Mouse (Mus musculus): ENCODE results near the gene Sntg2.

Gene Sntg2

DNA sequence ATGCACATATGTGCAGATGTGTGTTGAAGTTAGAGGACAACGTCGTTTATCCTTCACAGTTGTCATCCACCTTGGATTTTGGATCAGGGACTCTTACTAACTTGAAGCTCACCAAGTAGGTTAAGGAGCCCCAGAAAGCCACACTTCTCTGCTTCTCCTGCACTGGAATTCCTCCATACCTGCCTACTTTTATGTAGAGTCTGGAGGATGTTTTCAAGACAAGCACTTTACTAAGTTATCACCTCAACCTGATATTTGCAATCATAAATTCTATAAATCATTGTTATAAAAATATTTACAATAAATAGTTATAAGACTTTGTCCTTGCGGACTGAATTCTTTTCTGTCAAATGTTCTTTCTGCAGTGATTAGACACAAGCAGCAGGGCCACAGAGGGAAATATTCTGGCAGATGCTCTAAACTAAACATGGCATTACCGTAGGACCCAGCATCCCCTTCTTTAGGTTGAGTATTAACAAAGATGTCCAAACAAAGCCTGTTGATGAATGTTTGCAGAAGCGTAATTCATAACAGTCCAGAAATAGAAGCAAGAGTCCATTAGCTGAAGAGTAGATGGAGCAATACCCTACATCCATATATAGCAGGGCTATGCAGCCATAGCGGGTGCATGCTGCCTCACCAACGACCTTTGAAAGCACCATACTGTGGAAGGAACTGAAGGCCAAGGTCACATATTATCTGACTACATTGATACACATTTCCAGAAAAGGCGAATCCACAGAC, 100.8 kb downstream of the Sntg2 start:
- DNase-seq = no peak

GRCm38 (mm10) chr12:30264206-30264605, 109.0 kb downstream of the Sntg2 start:
- DNase-seq = no peak

DNA sequence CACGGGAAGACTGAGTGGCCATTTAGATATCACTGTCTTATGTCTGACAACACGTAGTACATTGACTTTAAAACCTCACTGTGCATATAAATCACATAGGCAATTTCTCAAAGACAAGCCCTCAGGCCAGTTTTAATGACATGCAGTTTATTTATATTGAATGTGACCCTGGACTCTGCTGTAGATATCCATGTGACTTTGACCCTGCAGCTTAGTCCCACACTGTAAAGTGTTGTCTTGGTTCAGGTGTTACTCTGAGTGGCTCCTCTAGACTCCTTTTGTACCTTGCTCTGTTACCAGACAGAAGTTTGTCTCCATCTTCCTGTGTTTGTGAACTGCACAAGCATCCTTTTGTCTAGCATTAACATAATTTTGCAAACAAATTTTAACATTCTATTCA, 112.0 kb downstream of the Sntg2 start:
- no peak for DNase-seq

DNA sequence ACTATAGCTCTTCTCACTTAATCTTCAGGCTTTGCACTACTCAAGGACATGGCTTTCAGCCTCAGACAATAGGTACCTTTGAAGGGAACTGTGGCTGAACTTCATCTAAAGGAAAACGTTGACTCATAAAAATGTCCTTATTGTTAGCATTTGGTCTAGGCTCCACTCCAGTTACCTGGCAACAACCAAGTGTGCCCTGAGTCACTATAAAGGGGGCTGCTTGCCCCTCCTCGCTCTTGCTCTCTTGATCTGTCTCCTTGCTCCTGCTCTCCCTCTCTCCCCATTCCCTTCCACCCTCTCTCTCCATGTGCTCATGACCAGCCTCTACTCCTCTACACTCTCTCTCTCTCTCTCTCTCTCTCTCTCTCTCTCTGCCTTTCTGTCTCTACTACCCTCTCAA, 114.5 kb downstream of the Sntg2 start:
- no peak for DNase-seq

DNA sequence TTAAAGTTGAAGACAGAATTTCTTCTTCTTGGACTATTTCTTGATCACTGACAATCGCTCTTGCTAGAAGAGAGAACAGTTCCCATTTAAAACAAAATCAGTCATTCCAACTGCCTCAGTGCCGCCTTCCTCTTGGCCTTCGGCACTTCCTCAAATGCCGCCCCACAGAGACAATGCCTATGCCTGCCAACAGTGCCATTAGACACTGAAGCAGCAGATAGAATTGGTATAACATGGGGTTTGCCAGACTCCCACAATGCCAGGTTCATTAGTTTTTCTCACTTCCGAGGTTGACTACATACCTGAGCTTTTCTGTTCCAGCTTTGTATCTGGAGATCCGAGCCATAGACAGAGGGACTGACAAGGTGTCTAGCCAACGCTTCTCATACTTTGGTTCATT, 115.5 kb downstream of the Sntg2 start:
- DNase-seq = no peak

- no peak for DNase-seq
Measured at GRCm38 (mm10) chr12:30256207-30256606, 117.0 kb downstream of the Sntg2 start.

DNA sequence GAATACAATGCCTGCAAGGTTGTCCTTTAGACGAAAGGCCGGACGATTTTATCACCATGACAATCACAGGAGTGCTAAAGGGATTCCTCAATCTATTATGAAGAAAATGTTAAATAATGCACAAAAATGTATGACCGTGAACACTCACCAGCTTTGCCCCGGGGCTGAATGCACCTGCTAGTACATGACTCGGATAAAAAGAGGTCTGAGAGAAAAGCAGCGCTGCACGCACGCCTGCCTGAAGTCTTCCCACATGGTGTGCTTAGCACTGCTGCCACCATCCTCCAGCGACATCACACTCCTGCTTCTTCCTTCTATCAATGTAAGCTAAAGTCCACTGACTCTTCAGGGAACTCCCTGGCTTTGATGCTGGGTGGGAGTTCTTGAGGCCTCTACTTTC, 118.6 kb downstream of the Sntg2 start:
- DNase-seq = no peak

DNA sequence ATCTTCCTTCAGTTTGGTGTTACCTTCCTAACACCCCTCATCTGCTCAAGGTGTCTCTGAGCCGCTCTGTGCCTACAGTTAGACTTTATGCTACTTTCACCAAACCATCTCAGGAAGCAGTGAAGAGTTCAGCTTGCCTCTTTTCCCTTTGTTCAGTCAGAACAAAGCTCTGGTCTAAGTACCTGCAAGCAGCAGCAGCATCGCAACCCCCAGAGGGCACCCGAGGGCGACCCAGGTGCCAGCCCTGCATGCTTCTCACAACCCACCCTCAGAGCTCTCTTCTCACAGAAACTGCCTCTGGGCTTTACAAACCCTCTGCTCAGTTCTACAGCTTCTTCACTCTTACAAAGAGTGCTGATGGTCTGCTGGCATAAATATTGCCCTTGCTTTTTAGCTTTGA, 120.8 kb downstream of the Sntg2 start:
- DNase-seq = no peak

GRCm38 (mm10) chr12:30251283-30251829, 121.8 kb downstream of the Sntg2 start:
- DNase-seq = no peak

DNA sequence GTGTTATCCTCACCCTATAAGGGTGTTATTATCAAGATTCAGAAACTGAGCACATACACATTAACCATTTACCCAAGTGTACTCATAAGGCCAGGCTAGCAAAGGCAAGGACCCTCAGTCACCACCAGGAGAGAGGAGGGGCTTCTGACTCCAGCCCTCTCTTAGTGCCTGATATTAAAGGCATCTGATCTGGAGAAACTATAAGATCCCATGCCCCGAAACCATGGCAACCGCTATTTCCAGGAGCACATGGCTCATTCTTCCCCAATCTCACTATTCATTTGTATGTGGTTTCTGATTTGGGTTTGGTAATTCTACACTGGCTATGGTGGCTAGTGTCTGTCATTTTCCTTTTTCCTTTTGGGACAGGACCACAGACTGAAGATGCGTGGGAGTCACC, 124.1 kb downstream of the Sntg2 start:
- DNase-seq = no peak

GRCm38 (mm10) chr12:30246286-30246945, 126.8 kb downstream of the Sntg2 start:
- no peak for DNase-seq

- no peak for DNase-seq
Measured at GRCm38 (mm10) chr12:30244194-30244593, 129.0 kb downstream of the Sntg2 start.

GRCm38 (mm10) chr12:30240891-30241290, 132.3 kb downstream of the Sntg2 start:
- DNase-seq = no peak

- no peak for DNase-seq
Measured at GRCm38 (mm10) chr12:30234940-30235339, 138.2 kb downstream of the Sntg2 start.

DNA sequence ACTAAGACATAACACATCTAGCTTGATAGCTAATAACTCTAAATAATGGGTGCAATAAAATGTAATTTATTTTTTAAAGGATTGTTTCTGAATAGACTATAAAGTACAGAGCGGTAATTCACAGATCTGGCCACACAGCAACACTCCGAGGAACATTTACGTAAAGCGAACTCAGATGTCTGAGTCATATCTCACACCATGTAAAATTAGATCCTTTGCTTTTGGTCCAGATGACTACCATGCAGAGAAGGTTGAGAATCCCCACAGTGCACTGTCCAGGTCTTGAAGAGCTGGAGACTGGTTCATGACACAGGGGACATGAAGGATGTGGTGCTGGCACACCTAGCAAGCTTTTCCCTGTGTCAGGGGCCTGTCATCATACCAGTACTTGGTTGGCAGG, 145.2 kb downstream of the Sntg2 start:
- DNase-seq = no peak

- DNase-seq = no peak
Measured at GRCm38 (mm10) chr12:30226247-30226646, 146.9 kb downstream of the Sntg2 start.

GRCm38 (mm10) chr12:30216762-30217441, 156.3 kb downstream of the Sntg2 start:
- no peak for DNase-seq

GRCm38 (mm10) chr12:30214761-30215160, 158.4 kb downstream of the Sntg2 start:
- no peak for DNase-seq

DNA sequence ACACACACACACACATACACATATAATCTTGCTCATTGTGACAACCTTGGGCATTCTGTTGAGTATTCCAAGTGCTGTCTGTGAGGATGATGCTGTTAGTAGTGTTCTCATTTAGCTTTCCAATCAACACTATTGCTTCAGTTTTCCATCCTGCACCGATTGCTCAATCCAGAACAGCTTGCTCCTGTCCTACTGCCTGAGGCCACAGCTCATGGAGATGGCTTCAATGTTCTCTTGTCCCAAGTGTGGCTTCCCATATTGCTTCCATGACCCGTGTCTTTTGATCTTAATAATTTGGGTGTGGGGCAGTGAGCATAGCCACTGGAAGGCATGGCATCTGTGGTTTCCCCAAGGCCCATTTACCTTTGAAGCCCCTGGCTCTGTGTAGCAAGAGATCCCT, 162.8 kb downstream of the Sntg2 start:
- DNase-seq = no peak

DNA sequence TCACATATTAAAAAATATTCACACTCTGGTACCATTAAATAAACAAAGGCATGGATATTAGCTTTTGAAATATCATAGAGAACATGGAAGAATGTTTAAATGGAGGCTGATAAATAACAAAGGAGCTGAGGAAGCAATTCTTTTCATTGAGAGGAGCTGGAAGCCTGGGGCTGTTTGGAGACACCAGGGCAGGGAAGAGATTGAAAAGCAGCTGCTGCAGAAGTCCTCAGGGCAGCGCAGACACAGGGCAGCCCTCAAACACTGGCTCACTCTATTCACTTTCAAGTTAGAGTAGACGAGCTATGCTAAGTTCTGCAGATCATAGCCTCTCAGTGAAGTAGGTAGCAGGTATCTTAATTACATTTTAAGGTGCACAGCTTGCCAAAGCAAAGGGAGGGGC, 164.6 kb downstream of the Sntg2 start:
- DNase-seq = no peak

DNA sequence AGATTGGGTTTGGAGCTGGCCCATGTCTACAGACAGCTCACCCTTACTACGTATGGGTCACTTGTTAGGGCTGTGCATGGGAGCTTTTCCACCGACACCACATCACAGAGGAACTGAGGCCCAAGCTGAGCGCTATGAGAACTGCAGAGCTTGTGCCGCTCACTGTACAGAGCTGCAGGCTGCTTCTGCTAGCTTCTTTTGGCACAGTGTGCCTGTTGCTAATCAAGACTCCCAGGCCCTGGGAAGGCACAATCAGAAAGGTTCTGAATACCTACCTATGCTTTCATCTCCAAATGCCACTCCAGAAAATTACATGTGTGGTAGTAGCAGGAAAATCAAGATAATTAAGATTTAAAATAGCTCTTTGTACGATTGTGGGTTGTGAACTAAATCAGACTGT, 165.1 kb downstream of the Sntg2 start:
- DNase-seq = no peak

DNA sequence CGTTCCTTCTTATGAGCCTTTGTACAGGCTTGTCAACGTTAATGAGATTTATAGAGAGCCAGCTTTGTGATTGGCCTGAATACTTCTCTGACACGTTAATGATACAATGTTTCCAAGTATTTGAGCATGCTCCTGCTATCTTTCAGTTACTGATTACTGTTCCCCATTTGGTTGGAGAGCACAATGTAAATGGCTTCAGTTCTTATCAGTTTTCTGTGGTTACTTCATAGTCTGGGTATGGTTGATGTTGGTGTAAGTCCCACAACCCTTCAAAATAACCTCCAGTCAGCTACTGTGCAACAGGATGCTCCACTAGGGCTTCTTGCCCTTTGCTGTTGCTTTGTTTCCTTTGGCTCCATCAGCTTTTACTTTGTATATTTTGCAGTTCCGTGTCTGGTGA, 168.7 kb downstream of the Sntg2 start:
- DNase-seq = no peak

DNA sequence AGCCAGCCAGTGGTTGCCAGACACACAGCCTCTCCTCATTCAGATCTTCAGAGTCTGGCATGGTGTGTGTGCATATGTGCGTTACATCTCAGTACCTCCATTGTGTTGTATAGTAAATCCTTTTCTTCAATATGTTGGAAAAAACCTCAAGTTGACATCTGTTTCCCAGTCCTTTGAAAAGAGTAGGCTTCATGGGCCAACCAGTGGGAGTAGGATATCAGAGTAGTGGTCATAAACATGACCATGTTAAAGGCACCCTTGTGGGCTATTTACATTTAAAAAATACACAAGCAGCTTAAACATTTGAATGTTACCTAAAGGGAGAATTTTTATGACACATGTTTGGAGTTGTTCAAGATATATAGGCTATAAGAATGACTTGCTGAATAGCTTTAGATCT, 170.4 kb downstream of the Sntg2 start:
- no peak for DNase-seq

DNA sequence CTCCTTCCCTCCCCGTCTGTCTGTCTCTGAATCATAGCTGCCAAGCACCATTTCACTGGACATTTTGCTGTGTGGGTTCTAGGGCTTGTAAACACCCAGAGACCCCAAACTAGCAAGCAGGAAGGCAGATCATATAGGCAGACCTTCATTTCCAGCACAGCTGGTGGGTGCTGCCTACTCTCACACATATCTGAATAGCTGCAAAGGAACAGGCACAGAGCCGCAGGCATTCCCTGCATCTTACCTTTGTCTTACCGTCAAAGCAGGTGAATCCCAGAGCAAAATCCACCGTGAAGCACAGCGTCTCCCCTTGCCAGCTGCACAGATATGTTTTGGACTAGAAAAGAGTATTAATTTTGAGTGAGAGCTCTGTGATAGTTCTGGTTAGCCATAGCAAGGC, 172.1 kb downstream of the Sntg2 start:
- DNase-seq = no peak
